Mouse (Mus musculus) lung, postnatal 0 days (tissue): ENCODE measurements around the gene Mmp11. TPM values are rescaled to one million over a fixed set of nuclear protein-coding genes. Genes with fewer than 3 reads are reported as not detected.

Experiments used
- ATAC-seq: fragments of 200-750 bp; cut with Nextera tagmentation; 2 replicates; pipeline ENCODE4 v1.8.0; 2017; ENCODE audit warnings: moderate library complexity
- DNase-seq: peaks from one replicate; pipeline ENCODE4 v3.0.0-alpha.2; 2016; ENCODE audit warnings: low spot score
- H3K27ac ChIP-seq: fragments of 300-500 bp; sonication (generic); 2 replicates; pipeline ENCODE4 v1.5.1; 2014; ENCODE audit warnings: antibody characterized with exemption, mild to moderate bottlenecking, low read length, mixed read lengths
- H3K27me3 ChIP-seq: fragments of 300-500 bp; sonication (generic); replicated peaks from 2 replicates; pipeline ENCODE4 v1.6.1; 2014; ENCODE audit warnings: low read length, mixed read lengths; ENCODE audit not compliant: insufficient read depth
- H3K36me3 ChIP-seq: fragments of 300-500 bp; sonication (generic); 2 replicates; pipeline ENCODE4 v1.6.1; 2014; ENCODE audit warnings: low read length, mixed read lengths; ENCODE audit not compliant: insufficient read depth
- H3K4me1 ChIP-seq: fragments of 300-500 bp; sonication (generic); 2 replicates; pipeline ENCODE4 v1.6.1; 2014; ENCODE audit warnings: antibody characterized with exemption, low read depth, low read length, mixed read lengths; ENCODE audit not compliant: insufficient read depth
- H3K4me2 ChIP-seq: fragments of 300-500 bp; sonication (generic); replicated peaks from 2 replicates; pipeline ENCODE4 v1.6.1; 2014; ENCODE audit warnings: low read depth, mild to moderate bottlenecking, low read length, moderate library complexity, mixed read lengths
- H3K4me3 ChIP-seq: fragments of 300-500 bp; sonication (generic); 2 replicates; pipeline ENCODE4 v1.5.1; 2014; ENCODE audit warnings: low read depth, low read length
- H3K9ac ChIP-seq: fragments of 300-500 bp; sonication (generic); replicated peaks from 2 replicates; pipeline ENCODE4 v1.6.1; 2014; ENCODE audit warnings: low read depth, mild to moderate bottlenecking
- H3K9me3 ChIP-seq: fragments of 300-500 bp; sonication (generic); 2 replicates; pipeline ENCODE4 v1.6.1; 2016; ENCODE audit warnings: low read length, mixed read lengths
- CTCF ChIP-seq: IDR thresholded peaks from 2 replicates; pipeline ENCODE4 v1.5.1; 2016; ENCODE audit warnings: antibody characterized with exemption, mild to moderate bottlenecking
- EP300 ChIP-seq: IDR thresholded peaks from 2 replicates; pipeline ENCODE4 v1.6.1; 2016; ENCODE audit warnings: antibody characterized with exemption, mild to moderate bottlenecking, control low read depth
- WGBS: fragments of 180-500 bp; shearing (Covaris S2); extraction: QIAGEN DNeasy Blood & Tissue Kit; methylation state at CpG from one replicate; pipeline ENCODE4 v1.1.7; 2014; 5-methylcytosine and 5-hydroxymethylcytosine counted together
- polyA plus RNA-seq: library from polyadenylated mRNA; unstranded; fragments of >200 nt; fragmentation: Nextera tagmentation; extraction: Ambion mirVana; gene quantifications from 2 replicates; pipeline ENCODE4 v1.2.1, GENCODE M21; 2015

Mmp11 gene
- polyA plus RNA-seq, 1 experiment from 2014 or later: 118 TPM

- no peak overlapping the region for H3K27ac ChIP-seq
- DNase-seq: no peak
- no peak for ATAC-seq
- H3K36me3 ChIP-seq: no peaks in the 10 kb centered on the region
- H3K4me3 ChIP-seq: no peak overlapping the region
- H3K9me3 ChIP-seq: no peaks in the 10 kb centered on the region
- H3K27me3 ChIP-seq: no peaks in the 10 kb centered on the region
- H3K4me1 ChIP-seq: no peaks in the 10 kb centered on the region
- WGBS: 62% methylated on average over 9 of the region's 9 CpGs
- H3K9ac ChIP-seq: no peak overlapping the region
- TF ChIP-seq CTCF: no peak
- no peak for TF ChIP-seq EP300
- H3K4me2 ChIP-seq: no peak overlapping the region
Observed at GRCm38 (mm10) chr10:75939481-75940234, 3.4 kb upstream of the Mmp11 start.

DNA sequence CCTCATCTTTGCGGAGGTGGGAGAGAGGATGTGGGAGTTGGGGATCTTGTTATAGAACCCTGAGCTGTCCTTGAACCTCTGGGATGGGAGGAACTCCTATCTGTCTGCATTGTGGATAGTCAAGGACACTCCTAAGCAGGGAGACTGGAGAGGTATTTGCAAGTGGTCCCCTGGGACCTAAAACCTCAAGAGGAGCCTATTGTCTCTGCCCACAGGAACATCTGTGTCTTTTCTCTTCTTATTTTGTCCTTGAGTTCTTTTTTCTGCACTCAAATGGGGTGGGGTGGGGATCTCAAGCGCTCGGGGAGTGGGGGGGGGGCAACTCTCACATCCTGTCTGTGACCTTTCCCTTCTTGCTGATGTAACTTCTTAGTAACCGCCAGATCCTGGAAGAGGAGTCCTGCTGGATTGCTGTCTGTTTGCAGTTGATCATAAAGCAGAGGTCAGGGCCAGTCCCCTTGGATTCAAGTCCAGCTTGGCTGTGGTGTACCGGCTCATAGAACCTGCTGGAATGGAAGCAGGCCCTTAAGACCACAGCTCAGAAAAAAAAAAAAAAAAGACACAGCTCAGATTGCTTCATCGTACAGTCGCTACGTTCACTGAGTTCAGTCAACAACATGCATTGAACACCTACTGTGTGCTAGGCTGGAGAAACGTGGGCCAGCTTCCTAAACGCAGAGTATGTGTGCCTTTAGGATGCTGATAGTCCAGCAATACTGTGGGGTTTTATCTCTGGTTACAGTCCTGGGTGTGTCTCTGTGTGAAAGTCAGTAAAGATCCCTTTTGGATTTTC, 1.8 kb upstream of the Mmp11 start:
- Histone ChIP-seq H3K27ac (no peak overlapping the region), H3K4me3 (no peak overlapping the region), H3K27me3 (no peaks in the 10 kb centered on the region), H3K36me3 (no peaks in the 10 kb centered on the region), H3K4me2 (no peak overlapping the region), H3K4me1 (no peaks in the 10 kb centered on the region), H3K9me3 (no peaks in the 10 kb centered on the region), H3K9ac (no peak overlapping the region)
- TF ChIP-seq CTCF (no peak), EP300 (no peak)
- WGBS: 45% methylated on average over 10 of the region's 10 CpGs
- ATAC-seq (no peak), DNase-seq (peak; percentile 53)

- Histone ChIP-seq H3K9ac (no peak overlapping the region), H3K4me2 (peak overlapping the region; percentile 62; the same call in 1 of the 2 replicates), H3K4me3 (0 out of 2 replicates have a peak overlapping the region, but pooled peaks have one; percentile 3), H3K27ac (no peak overlapping the region), H3K27me3 (no peaks in the 10 kb centered on the region), H3K9me3 (no peaks in the 10 kb centered on the region), H3K4me1 (peaks cover 8% of the 10 kb centered on the region; the same call in 1 of the 2 replicates), H3K36me3 (no peaks in the 10 kb centered on the region)
- DNase-seq (no peak), ATAC-seq (peak; percentile 23; the same call in 1 of the 2 replicates)
- 50% methylated on average over 18 of the region's 18 CpGs for WGBS
- TF ChIP-seq EP300 (no peak), CTCF (0 out of 2 replicates have a peak, but pooled peaks have one; percentile 12)
Observed at GRCm38 (mm10) chr10:75936909-75937667, 792 bp upstream of the Mmp11 start.

DNA sequence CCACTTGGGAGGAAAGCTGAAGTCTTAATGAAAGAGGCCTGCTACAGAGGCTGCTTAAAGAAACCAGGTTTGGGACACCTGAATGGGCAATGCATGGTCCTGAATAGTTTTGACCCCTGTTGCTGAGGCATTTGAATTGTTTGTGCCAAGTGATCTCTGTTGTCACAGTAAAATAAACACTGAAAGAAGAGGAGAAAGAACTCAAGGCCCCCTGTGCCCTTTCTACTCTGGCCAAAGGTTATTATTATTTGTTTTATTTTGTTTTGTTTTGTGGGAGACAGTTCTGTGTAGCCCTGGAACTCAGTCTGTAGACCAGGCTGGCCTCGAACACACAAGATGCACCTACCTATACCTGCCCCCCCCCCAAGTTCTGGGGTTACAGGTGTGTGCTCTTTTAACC, 1.3 kb downstream of the Mmp11 start:
- Histone ChIP-seq H3K9ac (no peak overlapping the region), H3K9me3 (no peaks in the 10 kb centered on the region), H3K36me3 (no peaks in the 10 kb centered on the region), H3K27me3 (0 out of 2 replicates have a peak, but pooled peaks cover 5% of the 10 kb centered on the region), H3K4me2 (no peak overlapping the region), H3K4me3 (no peak overlapping the region), H3K27ac (no peak overlapping the region), H3K4me1 (peaks cover 12% of the 10 kb centered on the region; the same call in 1 of the 2 replicates)
- DNase-seq (no peak), ATAC-seq (no peak)
- WGBS: 50% methylated on average over 1 of the region's 1 CpGs
- TF ChIP-seq CTCF (no peak), EP300 (no peak)

DNA sequence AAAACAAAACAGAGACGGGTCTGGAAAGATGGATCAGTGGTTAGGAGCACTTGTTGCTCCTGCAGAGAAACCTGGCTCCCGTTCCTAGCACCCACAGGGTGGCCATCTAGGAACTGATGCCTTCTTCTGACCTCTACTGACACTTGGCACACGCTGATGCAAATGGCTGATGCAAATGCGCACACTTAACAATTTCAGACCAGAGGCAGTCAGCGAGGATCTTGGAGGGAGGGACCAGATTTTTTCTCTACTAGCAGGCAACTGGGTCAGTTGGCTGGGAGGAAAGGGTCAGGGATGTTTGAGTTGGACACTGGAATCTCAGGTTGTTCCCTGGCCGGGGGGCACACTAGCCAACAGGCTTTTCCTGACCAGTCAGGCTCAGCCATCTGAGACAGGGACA, 3.4 kb downstream of the Mmp11 start, which contains the start of gene Chchd10:
Gene Chchd10, plus strand, starts transcription at position 240 of the 400 bp plus-strand sequence.
- Histone ChIP-seq H3K9ac (peak within 1 kb of the TSS; percentile 52), H3K27ac (peak within 1 kb of the TSS; percentile 75), H3K9me3 (no peaks in the 10 kb centered on the region), H3K36me3 (no peaks in the 10 kb centered on the region), H3K4me1 (peaks cover 12% of the 10 kb centered on the region; the same call in 1 of the 2 replicates), H3K4me2 (peak within 1 kb of the TSS; percentile 94), H3K27me3 (0 out of 2 replicates have a peak, but pooled peaks cover 5% of the 10 kb centered on the region), H3K4me3 (peak within 1 kb of the TSS; percentile 50)
- no peak for DNase-seq
- TF ChIP-seq EP300 (no peak), CTCF (no peak)
- WGBS: 40% methylated on average over 6 of the region's 6 CpGs
- ATAC-seq: no peak
